Mouse (Mus musculus) limb, embryonic 12.5 days (tissue): ENCODE measurements at regions not wholly inside any gene's neighbourhood (a gene's known extent, or its start where the extent isn't known, plus 50 kb on each side); places are given as distances from the start of the nearest gene placed in this dataset.
"Not testable (repeated sequence)": the region's sequence is repeated elsewhere in the genome, so short reads cannot be mapped to it uniquely, and the experiment has no call there.

ENCODE experiments used
- ATAC-seq: fragments of 200-750 bp; cut with Nextera tagmentation; 2 replicates; pipeline ENCODE4 v1.8.0; 2017; ENCODE audit warnings: low read depth, moderate TSS enrichment; ENCODE audit not compliant: insufficient number of reproducible peaks, insufficient read depth, low FRiP score, low TSS enrichment
- H3K27ac ChIP-seq: fragments of 300-500 bp; sonication (generic); 2 replicates; pipeline ENCODE4 v1.5.1; 2016; ENCODE audit warnings: mild to moderate bottlenecking, moderate library complexity
- H3K27me3 ChIP-seq: fragments of 300-500 bp; sonication (generic); 2 replicates; pipeline ENCODE4 v1.6.1; 2016; ENCODE audit warnings: mild to moderate bottlenecking, moderate library complexity
- H3K36me3 ChIP-seq: fragments of 300-500 bp; sonication (generic); 2 replicates; pipeline ENCODE4 v1.6.1; 2016; ENCODE audit warnings: mild to moderate bottlenecking, moderate library complexity
- H3K4me1 ChIP-seq: fragments of 300-500 bp; sonication (generic); replicated peaks from 2 replicates; pipeline ENCODE4 v1.6.1; 2016
- H3K4me2 ChIP-seq: fragments of 300-500 bp; sonication (generic); 2 replicates; pipeline ENCODE4 v1.6.1; 2016; ENCODE audit warnings: mild to moderate bottlenecking, moderate library complexity
- H3K4me3 ChIP-seq: fragments of 300-500 bp; sonication (generic); replicated peaks from 2 replicates; pipeline ENCODE4 v1.5.1; 2016; ENCODE audit warnings: mild to moderate bottlenecking
- H3K9ac ChIP-seq: fragments of 300-500 bp; sonication (generic); replicated peaks from 2 replicates; pipeline ENCODE4 v1.6.1; 2016; ENCODE audit warnings: mild to moderate bottlenecking, moderate library complexity
- H3K9me3 ChIP-seq: fragments of 300-500 bp; sonication (generic); 2 replicates; pipeline ENCODE4 v1.6.1; 2016; ENCODE audit warnings: mild to moderate bottlenecking, moderate library complexity
- WGBS: fragments of 180-500 bp; shearing (Covaris S2); methylation state at CpG from one replicate; pipeline ENCODE4 v1.1.7; 2016; 5-methylcytosine and 5-hydroxymethylcytosine counted together

DNA sequence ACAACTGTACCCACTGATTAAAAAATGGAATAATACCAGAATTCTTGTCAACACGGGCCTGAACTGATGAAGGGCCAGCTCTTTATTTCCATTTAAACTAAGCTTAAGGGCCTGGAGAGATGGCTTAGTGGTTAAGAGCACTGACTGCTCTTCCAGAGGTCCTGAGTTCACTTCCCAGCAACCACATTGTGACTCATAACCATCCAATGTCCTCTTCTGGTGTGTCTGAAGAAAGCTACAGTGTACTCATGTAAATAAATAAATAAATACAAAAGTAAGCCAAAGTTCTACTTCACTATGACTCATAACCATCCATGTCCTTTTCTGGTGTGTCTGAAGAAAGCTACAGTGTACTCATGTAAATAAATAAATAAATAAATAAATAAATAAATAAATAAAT is 60.7 kb upstream of the Nt5e start:
- 86% methylated on average over 1 of the region's 1 CpGs for WGBS
- not testable (repeated sequence) for H3K4me2 ChIP-seq, ATAC-seq, H3K9ac ChIP-seq, H3K27me3 ChIP-seq, H3K9me3 ChIP-seq, H3K4me1 ChIP-seq, H3K4me3 ChIP-seq, H3K27ac ChIP-seq, H3K36me3 ChIP-seq

GRCm38 (mm10) chr9:88268811-88269210 is 58.2 kb upstream of the Nt5e start:
- H3K27ac ChIP-seq = no peak overlapping the region
- H3K36me3 ChIP-seq = no peaks in the 10 kb centered on the region
- H3K4me1 ChIP-seq = no peaks in the 10 kb centered on the region
- H3K4me2 ChIP-seq = no peak overlapping the region
- WGBS = 91% methylated on average over 2 of the region's 2 CpGs
- H3K4me3 ChIP-seq = no peak overlapping the region
- no peak overlapping the region for H3K9ac ChIP-seq
- no peak for ATAC-seq
- no peaks in the 10 kb centered on the region for H3K27me3 ChIP-seq
- no peaks in the 10 kb centered on the region for H3K9me3 ChIP-seq

- H3K27me3 ChIP-seq = no peaks in the 10 kb centered on the region
- no peak overlapping the region for H3K9ac ChIP-seq
- no peak overlapping the region for H3K4me2 ChIP-seq
- H3K36me3 ChIP-seq = no peaks in the 10 kb centered on the region
- ATAC-seq = no peak
- 85% methylated on average over 5 of the region's 5 CpGs for WGBS
- no peak overlapping the region for H3K27ac ChIP-seq
- no peaks in the 10 kb centered on the region for H3K4me1 ChIP-seq
- H3K9me3 ChIP-seq = no peaks in the 10 kb centered on the region
- H3K4me3 ChIP-seq = no peak overlapping the region
These were observed 57.8 kb upstream of the Nt5e start for GRCm38 (mm10) chr9:88269216-88269615.

GRCm38 (mm10) chr9:88270836-88271235 is 56.2 kb upstream of the Nt5e start:
- ATAC-seq = no peak
- Histone ChIP-seq H3K4me2 (no peak overlapping the region), H3K27me3 (no peaks in the 10 kb centered on the region), H3K36me3 (no peaks in the 10 kb centered on the region), H3K27ac (no peak overlapping the region), H3K9me3 (no peaks in the 10 kb centered on the region), H3K9ac (no peak overlapping the region), H3K4me1 (no peaks in the 10 kb centered on the region), H3K4me3 (no peak overlapping the region)
- 76% methylated on average over 1 of the region's 1 CpGs for WGBS

GRCm38 (mm10) chr9:88273304-88273703 is 53.7 kb upstream of the Nt5e start:
- 86% methylated on average over 4 of the region's 4 CpGs for WGBS

GRCm38 (mm10) chr9:88274040-88274439 is 53.0 kb upstream of the Nt5e start:
- no peaks in the 10 kb centered on the region for H3K27me3 ChIP-seq
- no peak overlapping the region for H3K9ac ChIP-seq
- no peaks in the 10 kb centered on the region for H3K9me3 ChIP-seq
- no peak for ATAC-seq
- H3K4me2 ChIP-seq = no peak overlapping the region
- no peaks in the 10 kb centered on the region for H3K4me1 ChIP-seq
- H3K4me3 ChIP-seq = no peak overlapping the region
- no peak overlapping the region for H3K27ac ChIP-seq
- no peaks in the 10 kb centered on the region for H3K36me3 ChIP-seq

More at GRCm38 (mm10) chr9:88273304-88273703, 53.7 kb upstream of the Nt5e start:
- Histone ChIP-seq H3K4me1 (no peaks in the 10 kb centered on the region), H3K9ac (no peak overlapping the region), H3K4me3 (no peak overlapping the region), H3K27ac (no peak overlapping the region), H3K4me2 (no peak overlapping the region), H3K27me3 (no peaks in the 10 kb centered on the region), H3K9me3 (no peaks in the 10 kb centered on the region), H3K36me3 (no peaks in the 10 kb centered on the region)
- ATAC-seq = no peak

DNA sequence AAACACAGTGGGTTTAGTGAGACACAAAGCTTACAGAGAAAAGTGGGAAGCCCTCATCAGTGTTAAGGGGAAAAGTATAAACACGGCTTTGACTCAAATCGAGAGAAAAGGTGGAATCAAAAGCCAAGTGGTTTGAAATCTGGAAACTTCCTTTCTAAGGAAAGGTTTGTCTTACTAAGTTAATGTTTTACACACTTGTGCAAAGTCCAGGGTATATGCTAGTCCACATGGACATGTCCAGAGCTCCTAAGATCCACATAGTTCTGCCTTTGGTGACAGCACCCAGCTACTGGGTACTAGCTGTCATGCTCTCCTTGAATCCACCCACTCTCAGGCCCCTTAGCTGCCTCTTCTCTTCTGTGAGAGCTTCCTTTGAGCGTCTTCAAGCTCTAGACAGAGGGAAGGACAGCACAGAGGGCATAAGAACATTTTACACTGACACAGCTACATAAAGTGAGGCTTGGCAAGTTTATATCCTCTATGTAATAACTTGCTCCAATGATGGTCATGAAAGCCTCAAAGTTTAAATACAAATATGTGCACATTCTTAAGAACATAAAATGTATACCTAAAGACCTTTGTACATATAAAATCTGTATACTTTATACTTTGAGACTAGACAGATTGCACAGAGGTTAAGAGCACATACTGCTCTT is 52.2 kb upstream of the Nt5e start:
- Histone ChIP-seq H3K36me3 (no peaks in the 10 kb centered on the region), H3K27me3 (no peaks in the 10 kb centered on the region), H3K9me3 (no peaks in the 10 kb centered on the region), H3K4me2 (no peak overlapping the region), H3K4me1 (no peaks in the 10 kb centered on the region), H3K9ac (no peak overlapping the region), H3K27ac (no peak overlapping the region), H3K4me3 (no peak overlapping the region)
- ATAC-seq = no peak
- WGBS = 72% methylated on average over 3 of the region's 3 CpGs

- no peaks in the 10 kb centered on the region for H3K4me1 ChIP-seq
- no peak overlapping the region for H3K4me2 ChIP-seq
- H3K27me3 ChIP-seq = no peaks in the 10 kb centered on the region
- H3K27ac ChIP-seq = no peak overlapping the region
- no peak overlapping the region for H3K9ac ChIP-seq
- H3K9me3 ChIP-seq = no peaks in the 10 kb centered on the region
- H3K36me3 ChIP-seq = no peaks in the 10 kb centered on the region
- 92% methylated on average over 3 of the region's 3 CpGs for WGBS
- ATAC-seq = no peak
- no peak overlapping the region for H3K4me3 ChIP-seq
These were observed 50.9 kb upstream of the Nt5e start for GRCm38 (mm10) chr9:88276023-88276568.

GRCm38 (mm10) chr9:88277031-88277430 is 50.0 kb upstream of the Nt5e start:
- H3K27ac ChIP-seq = no peak overlapping the region
- H3K9ac ChIP-seq = no peak overlapping the region
- H3K4me2 ChIP-seq = no peak overlapping the region
- H3K4me1 ChIP-seq = no peaks in the 10 kb centered on the region
- no peak overlapping the region for H3K4me3 ChIP-seq
- H3K9me3 ChIP-seq = no peaks in the 10 kb centered on the region
- no peak for ATAC-seq
- WGBS = 88% methylated on average over 6 of the region's 6 CpGs
- no peaks in the 10 kb centered on the region for H3K27me3 ChIP-seq
- H3K36me3 ChIP-seq = no peaks in the 10 kb centered on the region
